Mouse (Mus musculus) neural tube, embryonic 11.5 days (tissue): ENCODE measurements around the gene Cdk20. TPM values are rescaled to one million over a fixed set of nuclear protein-coding genes. Genes with fewer than 3 reads are reported as not detected.

ENCODE experiments used
- ATAC-seq: fragments of 200-750 bp; cut with Nextera tagmentation; 2 replicates; pipeline ENCODE4 v1.8.0; 2017; ENCODE audit warnings: moderate number of reproducible peaks, mild to moderate bottlenecking, moderate TSS enrichment, moderate library complexity; ENCODE audit not compliant: insufficient read depth, low FRiP score, low TSS enrichment
- DNase-seq: peaks from one replicate; pipeline ENCODE4 v3.0.0-alpha.2; 2015; ENCODE audit warnings: low spot score
- H3K27ac ChIP-seq: fragments of 300-500 bp; sonication (generic); 2 replicates; pipeline ENCODE4 v1.5.1; 2014; ENCODE audit warnings: low read depth, mild to moderate bottlenecking, low read length
- H3K27me3 ChIP-seq: fragments of 300-500 bp; sonication (generic); 2 replicates; pipeline ENCODE4 v1.6.1; 2014; ENCODE audit warnings: mild to moderate bottlenecking, low read length, mixed read lengths; ENCODE audit not compliant: control insufficient read depth, insufficient read depth
- H3K36me3 ChIP-seq: fragments of 300-500 bp; sonication (generic); 2 replicates; pipeline ENCODE4 v1.6.1; 2014; ENCODE audit warnings: mild to moderate bottlenecking, low read length, moderate library complexity, mixed read lengths; ENCODE audit not compliant: control insufficient read depth, insufficient read depth
- H3K4me1 ChIP-seq: fragments of 300-500 bp; sonication (generic); 2 replicates; pipeline ENCODE4 v1.6.1; 2014; ENCODE audit warnings: low read length, mixed read lengths; ENCODE audit not compliant: control insufficient read depth, insufficient read depth
- H3K4me2 ChIP-seq: fragments of 300-500 bp; sonication (generic); 2 replicates; pipeline ENCODE4 v1.6.1; 2014; ENCODE audit warnings: low read depth, mild to moderate bottlenecking, moderate library complexity
- H3K4me3 ChIP-seq: fragments of 300-500 bp; sonication (generic); 2 replicates; pipeline ENCODE4 v1.5.1; 2014; ENCODE audit warnings: low read depth, low read length
- H3K9ac ChIP-seq: fragments of 300-500 bp; sonication (generic); 2 replicates; pipeline ENCODE4 v1.6.1; 2014; ENCODE audit warnings: mild to moderate bottlenecking, low read length
- H3K9me3 ChIP-seq: fragments of 300-500 bp; sonication (generic); 2 replicates; pipeline ENCODE4 v1.6.1; 2016; ENCODE audit warnings: low read length; ENCODE audit not compliant: control insufficient read depth
- WGBS: fragments of 180-500 bp; shearing (Covaris S2); extraction: QIAGEN DNeasy Blood & Tissue Kit; methylation state at CpG from one replicate; pipeline ENCODE4 v1.1.7; 2014; 5-methylcytosine and 5-hydroxymethylcytosine counted together
- polyA plus RNA-seq: library from polyadenylated mRNA; unstranded; fragments of >200 nt; fragmentation: Nextera tagmentation; extraction: Ambion mirVana; gene quantifications from 2 replicates; pipeline ENCODE4 v1.2.1, GENCODE M21; 2014

Gene Cdk20
- polyA plus RNA-seq, 1 experiment from 2014 or later: 6.9 TPM

GRCm38 (mm10) chr13:64415659-64416058 is 16.5 kb upstream of the Cdk20 start:
- no peak overlapping the region for H3K9ac ChIP-seq
- no peaks in the 10 kb centered on the region for H3K4me1 ChIP-seq
- no peaks in the 10 kb centered on the region for H3K27me3 ChIP-seq
- 87% methylated on average over 2 of the region's 2 CpGs for WGBS
- DNase-seq: no peak
- H3K4me2 ChIP-seq: no peak overlapping the region
- no peaks in the 10 kb centered on the region for H3K9me3 ChIP-seq
- H3K27ac ChIP-seq: no peak overlapping the region
- no peaks in the 10 kb centered on the region for H3K36me3 ChIP-seq
- H3K4me3 ChIP-seq: no peak overlapping the region
- no peak for ATAC-seq

GRCm38 (mm10) chr13:64416955-64417601 is 15.0 kb upstream of the Cdk20 start:
- H3K4me2 ChIP-seq: no peak overlapping the region
- no peak overlapping the region for H3K4me3 ChIP-seq
- no peaks in the 10 kb centered on the region for H3K4me1 ChIP-seq
- H3K36me3 ChIP-seq: no peaks in the 10 kb centered on the region
- H3K27me3 ChIP-seq: no peaks in the 10 kb centered on the region
- DNase-seq (no peak), ATAC-seq (no peak)
- H3K9me3 ChIP-seq: no peaks in the 10 kb centered on the region
- 68% methylated on average over 5 of the region's 5 CpGs for WGBS
- H3K9ac ChIP-seq: no peak overlapping the region
- H3K27ac ChIP-seq: no peak overlapping the region

GRCm38 (mm10) chr13:64420847-64421246 is 11.3 kb upstream of the Cdk20 start:
- Histone ChIP-seq H3K27me3 (no peaks in the 10 kb centered on the region), H3K36me3 (no peaks in the 10 kb centered on the region), H3K9ac (no peak overlapping the region), H3K27ac (no peak overlapping the region), H3K4me2 (no peak overlapping the region), H3K4me1 (no peaks in the 10 kb centered on the region), H3K9me3 (no peaks in the 10 kb centered on the region), H3K4me3 (no peak overlapping the region)
- no peak for ATAC-seq
- no peak for DNase-seq
- WGBS: 81% methylated on average over 1 of the region's 1 CpGs

- 71% methylated on average over 3 of the region's 3 CpGs for WGBS
- ATAC-seq (no peak), DNase-seq (no peak)
- H3K4me2 ChIP-seq: no peak overlapping the region
- no peak overlapping the region for H3K9ac ChIP-seq
- H3K27me3 ChIP-seq: no peaks in the 10 kb centered on the region
- H3K27ac ChIP-seq: no peak overlapping the region
- H3K4me1 ChIP-seq: no peaks in the 10 kb centered on the region
- no peaks in the 10 kb centered on the region for H3K36me3 ChIP-seq
- no peaks in the 10 kb centered on the region for H3K9me3 ChIP-seq
- no peak overlapping the region for H3K4me3 ChIP-seq
These were observed 10.7 kb upstream of the Cdk20 start for GRCm38 (mm10) chr13:64421386-64421785.

GRCm38 (mm10) chr13:64421952-64422606 is 10.0 kb upstream of the Cdk20 start:
- no peaks in the 10 kb centered on the region for H3K9me3 ChIP-seq
- no peak overlapping the region for H3K4me3 ChIP-seq
- 78% methylated on average over 7 of the region's 7 CpGs for WGBS
- H3K4me2 ChIP-seq: no peak overlapping the region
- H3K36me3 ChIP-seq: no peaks in the 10 kb centered on the region
- no peak overlapping the region for H3K27ac ChIP-seq
- no peak for DNase-seq
- no peak overlapping the region for H3K9ac ChIP-seq
- H3K27me3 ChIP-seq: no peaks in the 10 kb centered on the region
- ATAC-seq: no peak
- H3K4me1 ChIP-seq: no peaks in the 10 kb centered on the region

- Histone ChIP-seq H3K27me3 (no peaks in the 10 kb centered on the region), H3K9ac (no peak overlapping the region), H3K4me1 (no peaks in the 10 kb centered on the region), H3K27ac (no peak overlapping the region), H3K4me3 (no peak overlapping the region), H3K4me2 (no peak overlapping the region), H3K9me3 (no peaks in the 10 kb centered on the region), H3K36me3 (no peaks in the 10 kb centered on the region)
- no peak for ATAC-seq
- no peak for DNase-seq
- 89% methylated on average over 6 of the region's 6 CpGs for WGBS
These were observed 9.5 kb upstream of the Cdk20 start for GRCm38 (mm10) chr13:64422607-64422957.

- H3K27ac ChIP-seq: no peak overlapping the region
- WGBS: 80% methylated on average over 3 of the region's 3 CpGs
- ATAC-seq: no peak
- H3K4me1 ChIP-seq: no peaks in the 10 kb centered on the region
- H3K9ac ChIP-seq: no peak overlapping the region
- no peak overlapping the region for H3K4me2 ChIP-seq
- H3K36me3 ChIP-seq: no peaks in the 10 kb centered on the region
- DNase-seq: no peak
- H3K9me3 ChIP-seq: no peaks in the 10 kb centered on the region
- no peak overlapping the region for H3K4me3 ChIP-seq
- H3K27me3 ChIP-seq: no peaks in the 10 kb centered on the region
These were observed 7.8 kb upstream of the Cdk20 start for GRCm38 (mm10) chr13:64424347-64424746.

- no peak overlapping the region for H3K4me2 ChIP-seq
- ATAC-seq (no peak), DNase-seq (no peak)
- H3K9me3 ChIP-seq: no peaks in the 10 kb centered on the region
- H3K36me3 ChIP-seq: no peaks in the 10 kb centered on the region
- WGBS: 50% methylated on average over 1 of the region's 1 CpGs
- no peak overlapping the region for H3K27ac ChIP-seq
- no peak overlapping the region for H3K4me3 ChIP-seq
- no peaks in the 10 kb centered on the region for H3K27me3 ChIP-seq
- no peak overlapping the region for H3K9ac ChIP-seq
- no peaks in the 10 kb centered on the region for H3K4me1 ChIP-seq
These were observed 6.8 kb upstream of the Cdk20 start for GRCm38 (mm10) chr13:64425280-64425679.

- Histone ChIP-seq H3K9ac (no peak overlapping the region), H3K4me3 (no peak overlapping the region), H3K27me3 (no peaks in the 10 kb centered on the region), H3K27ac (no peak overlapping the region), H3K36me3 (no peaks in the 10 kb centered on the region), H3K4me2 (no peak overlapping the region), H3K9me3 (no peaks in the 10 kb centered on the region), H3K4me1 (no peaks in the 10 kb centered on the region)
- no peak for DNase-seq
- WGBS: 3% methylated on average over 1 of the region's 1 CpGs
- ATAC-seq: no peak
These were observed 2.8 kb upstream of the Cdk20 start for GRCm38 (mm10) chr13:64429328-64429727.
